Mouse (Mus musculus): ENCODE data around the gene Pvr.

Gene Pvr

DNA sequence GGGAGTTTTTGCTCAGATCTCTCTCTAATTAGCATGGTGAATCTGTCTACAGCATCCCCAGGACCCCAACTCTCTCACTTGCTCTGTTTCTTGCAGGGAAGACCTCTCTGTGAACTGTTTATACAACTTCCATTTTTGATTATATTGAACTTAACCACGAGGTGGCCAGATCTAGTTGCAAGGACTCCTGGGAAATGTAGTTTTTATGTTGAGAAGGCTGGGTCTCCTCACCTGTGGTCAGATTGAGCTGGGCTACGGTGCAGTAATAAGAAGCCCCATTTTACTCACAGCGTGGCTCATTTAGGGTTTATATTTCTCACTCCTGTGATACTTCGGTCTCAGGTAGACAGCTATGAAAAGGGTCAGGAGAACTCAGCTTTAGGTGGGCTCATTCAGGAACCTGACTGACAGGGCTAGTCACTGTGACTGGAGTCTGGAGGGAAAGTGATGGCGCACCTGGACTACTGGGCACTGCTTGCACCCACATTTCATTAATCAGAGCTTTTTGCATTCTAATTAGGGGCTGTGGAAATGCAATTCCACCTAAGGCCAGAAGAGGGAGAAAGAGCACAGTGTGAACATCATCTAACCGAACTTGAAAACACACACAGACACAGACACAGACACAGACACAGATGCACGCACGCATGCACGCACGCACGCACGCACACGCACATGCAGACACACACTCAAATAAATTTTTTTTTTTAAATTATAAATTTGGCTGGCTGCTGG is 44.8 kb downstream of the Pvr start:
- CTCF ChIA-PET = interaction anchor here (0.5 to 1.6 kb wide), 6 partner anchors 9 to 902 kb away, joined by 3 to 12 read pairs (median 3); no protein-coding TSS in a partner anchor

- CTCF ChIA-PET = interaction anchor here (0.7 to 1.6 kb wide), 5 partner anchors 60 to 361 kb away, joined by 3 to 12 read pairs (median 4); partner anchors contain the start of gene Cblc
These were observed 48.9 kb downstream of the Pvr start for GRCm38 (mm10) chr7:19871943-19872601.

DNA sequence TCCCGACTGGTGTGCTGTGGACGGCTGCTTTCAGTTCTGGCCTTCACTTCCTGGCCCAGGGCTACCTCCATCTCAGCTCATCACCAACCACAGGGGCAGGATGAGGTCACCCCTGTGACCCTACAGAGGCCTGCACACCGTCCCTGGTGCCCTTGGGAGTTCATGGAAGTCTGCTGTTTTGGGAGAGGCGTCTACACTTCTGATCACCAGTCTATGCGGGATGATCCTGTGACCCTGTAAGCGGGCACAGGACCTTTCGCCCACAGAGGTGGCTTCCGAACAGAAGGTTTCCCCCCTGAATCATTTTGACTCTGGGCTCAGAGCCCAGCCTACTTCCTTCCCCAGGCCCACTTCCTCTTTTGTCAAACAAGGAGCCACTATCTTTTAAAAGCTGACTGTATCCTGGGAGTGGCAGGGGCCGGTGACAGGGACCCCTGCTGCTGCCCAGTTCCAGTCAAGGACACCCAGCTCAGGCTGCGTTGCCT is 49.8 kb downstream of the Pvr start:
- CTCF ChIA-PET = interaction anchor here (0.9 kb wide), 1 partner anchor 73 kb away, joined by 3 read pairs; no protein-coding TSS in a partner anchor

DNA sequence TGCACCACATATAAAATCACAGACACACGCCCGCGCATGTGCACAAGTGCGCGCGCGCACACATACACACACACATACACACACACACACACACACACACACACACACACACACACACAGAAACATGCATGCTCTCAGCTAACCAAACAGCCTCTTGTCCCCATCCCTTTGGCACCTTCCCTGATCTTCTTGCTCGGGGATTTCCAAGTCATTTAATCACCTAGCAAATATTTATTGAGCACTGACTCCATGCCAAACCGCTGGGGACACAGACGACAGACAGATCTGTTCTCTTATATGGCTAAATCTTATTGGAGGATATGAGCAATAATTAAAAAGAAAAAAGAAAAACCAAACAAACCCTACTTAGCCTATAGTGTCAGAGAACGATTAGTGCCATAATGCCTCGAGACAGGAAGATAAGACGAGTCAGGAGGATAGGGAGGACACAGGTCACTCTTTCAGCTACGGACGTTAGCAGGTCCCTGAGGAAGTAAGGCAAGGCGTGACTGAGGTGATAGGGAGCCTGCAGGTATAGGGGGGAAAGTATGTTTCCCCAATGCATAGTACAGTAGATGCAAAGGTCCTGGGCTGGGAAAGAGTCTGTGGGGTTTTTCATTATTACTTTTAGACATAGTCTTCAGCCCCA is 53.1 kb downstream of the Pvr start:
- CTCF ChIA-PET = interaction anchor here (1.2 kb wide), 1 partner anchor 8 kb away, joined by 3 read pairs; no protein-coding TSS in a partner anchor

- CTCF ChIA-PET = no interaction called here
These were observed 54.5 kb downstream of the Pvr start for GRCm38 (mm10) chr7:19866490-19866889.

GRCm38 (mm10) chr7:19865246-19866036 is 55.5 kb downstream of the Pvr start:
- CTCF ChIA-PET = interaction anchor here (0.6 kb wide), 1 partner anchor 704 kb away, joined by 3 read pairs; no protein-coding TSS in a partner anchor

GRCm38 (mm10) chr7:19864241-19864640 is 56.7 kb downstream of the Pvr start:
- CTCF ChIA-PET = no interaction called here

DNA sequence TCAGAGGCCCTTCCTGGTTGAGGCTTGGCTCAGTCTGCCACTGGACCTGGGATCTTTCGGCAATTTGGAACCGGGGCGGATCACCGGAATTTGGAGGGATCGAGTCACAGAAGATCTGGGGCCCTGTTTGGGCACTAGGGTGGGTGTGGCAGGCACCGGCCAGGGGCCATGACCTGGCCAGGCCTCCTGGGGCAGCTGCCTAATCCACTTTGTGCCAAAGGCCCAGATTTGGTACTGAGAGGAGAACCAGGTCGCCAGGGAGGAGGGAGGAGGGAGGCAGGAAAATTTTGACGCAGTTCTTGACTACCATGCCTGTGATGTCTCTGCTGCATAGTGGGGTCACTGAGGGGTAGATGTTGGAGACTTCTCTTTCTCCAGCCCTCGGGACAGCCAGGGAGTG is 59.8 kb downstream of the Pvr start, which contains the start of gene Ceacam16:
TSS of gene Ceacam16 (minus strand) at position 101 of the 400 bp plus-strand sequence.
- CTCF ChIA-PET = interaction anchor here (0.7 kb wide), 1 partner anchor 150 kb away, joined by 3 read pairs; no protein-coding TSS in a partner anchor

GRCm38 (mm10) chr7:19859740-19860139 is 61.2 kb downstream of the Pvr start:
- CTCF ChIA-PET = interaction anchor here (0.5 to 0.6 kb wide), 3 partner anchors 10 to 68 kb away, joined by 5 to 6 read pairs (median 5); no protein-coding TSS in a partner anchor

DNA sequence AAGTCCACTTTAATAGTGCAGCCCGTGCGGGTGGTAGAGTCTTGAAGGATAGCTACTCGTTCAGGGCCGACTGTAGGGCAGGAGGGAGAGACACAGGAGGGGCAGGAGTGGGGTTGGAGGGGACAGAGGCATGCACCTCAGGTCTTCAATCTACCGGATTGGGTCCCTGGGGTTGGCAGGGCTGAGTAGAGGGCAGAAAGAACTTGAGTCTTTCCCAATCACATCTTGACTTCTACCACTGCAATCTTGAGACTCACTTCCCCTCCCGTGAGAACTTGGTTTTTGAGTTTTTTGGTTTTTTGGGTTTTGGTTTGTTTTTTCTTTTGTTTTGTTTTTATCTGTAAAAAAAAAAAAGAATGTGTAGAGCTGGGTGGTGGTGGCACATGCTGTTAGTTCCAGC is 64.7 kb downstream of the Pvr start:
- CTCF ChIA-PET = no interaction called here

DNA sequence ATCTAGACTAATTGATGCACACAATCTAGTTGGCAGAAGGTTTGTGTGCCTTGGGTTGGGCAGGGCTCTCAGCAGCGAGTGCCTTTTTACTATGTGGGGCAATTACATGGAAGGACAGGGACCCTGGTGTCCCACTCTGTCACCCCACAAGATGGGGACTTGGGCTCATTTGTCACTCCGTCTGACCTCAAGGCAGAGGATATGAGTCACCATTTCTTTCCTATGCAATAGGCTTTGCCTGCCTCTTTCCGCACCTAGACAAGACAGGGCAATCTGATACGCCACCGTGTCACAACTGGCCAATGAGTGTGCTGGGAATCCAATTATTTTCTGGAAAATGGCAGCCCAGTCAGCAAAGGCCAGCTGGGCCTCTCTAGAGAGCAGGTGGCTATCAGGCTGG is 65.3 kb downstream of the Pvr start:
- CTCF ChIA-PET = no interaction called here
